Mouse (Mus musculus) midbrain, embryonic 14.5 days (tissue): Measurements from ENCODE around the gene Rcn3. TPM values are rescaled to one million over a fixed set of nuclear protein-coding genes. Genes with fewer than 3 reads are reported as not detected.

Experiments
- ATAC-seq: fragments of 200-750 bp; cut with Nextera tagmentation; 2 replicates; pipeline ENCODE4 v1.8.0; 2017; ENCODE audit warnings: moderate number of reproducible peaks, moderate library complexity; ENCODE audit not compliant: low FRiP score, low TSS enrichment
- DNase-seq: peaks from one replicate; pipeline ENCODE4 v3.0.0-alpha.2; 2015
- H3K27ac ChIP-seq: fragments of 300-500 bp; sonication (generic); replicated peaks from 2 replicates; pipeline ENCODE4 v1.5.1; 2014; ENCODE audit warnings: mild to moderate bottlenecking, low read depth, low read length, moderate library complexity
- H3K27me3 ChIP-seq: fragments of 300-500 bp; sonication (generic); 2 replicates; pipeline ENCODE4 v1.6.1; 2014; ENCODE audit warnings: low read length, control low read depth, mixed read lengths; ENCODE audit not compliant: control insufficient read depth, insufficient read depth
- H3K36me3 ChIP-seq: fragments of 300-500 bp; sonication (generic); 2 replicates; pipeline ENCODE4 v1.6.1; 2014; ENCODE audit warnings: low read length, control low read depth; ENCODE audit not compliant: control insufficient read depth, insufficient read depth
- H3K4me1 ChIP-seq: fragments of 300-500 bp; sonication (generic); 2 replicates; pipeline ENCODE4 v1.6.1; 2014; ENCODE audit warnings: mild to moderate bottlenecking, antibody characterized with exemption, low read length, control low read depth; ENCODE audit not compliant: control insufficient read depth, insufficient read depth
- H3K4me2 ChIP-seq: fragments of 300-500 bp; sonication (generic); 2 replicates; pipeline ENCODE4 v1.6.1; 2014; ENCODE audit warnings: mild to moderate bottlenecking, low read length, moderate library complexity
- H3K4me3 ChIP-seq: fragments of 300-500 bp; sonication (generic); replicated peaks from 2 replicates; pipeline ENCODE4 v1.5.1; 2014; ENCODE audit warnings: low read depth, low read length
- H3K9ac ChIP-seq: fragments of 300-500 bp; sonication (generic); replicated peaks from 2 replicates; pipeline ENCODE4 v1.6.1; 2014; ENCODE audit warnings: mild to moderate bottlenecking, low read length, moderate library complexity
- H3K9me3 ChIP-seq: fragments of 300-500 bp; sonication (generic); 2 replicates; pipeline ENCODE4 v1.6.1; 2016; ENCODE audit warnings: low read length, control low read depth, mixed read lengths; ENCODE audit not compliant: control insufficient read depth
- WGBS: fragments of 180-500 bp; shearing (Covaris S2); extraction: QIAGEN DNeasy Blood & Tissue Kit; methylation state at CpG from one replicate; pipeline ENCODE4 v1.1.7; 2014; 5-methylcytosine and 5-hydroxymethylcytosine counted together
- polyA plus RNA-seq: library from polyadenylated mRNA; unstranded; fragments of >200 nt; fragmentation: Nextera tagmentation; extraction: Ambion mirVana; gene quantifications from 2 replicates; pipeline ENCODE4 v1.2.1, GENCODE M21; 2014

Gene Rcn3
- polyA plus RNA-seq, 1 experiment from 2014 or later: 59.3 TPM

DNA sequence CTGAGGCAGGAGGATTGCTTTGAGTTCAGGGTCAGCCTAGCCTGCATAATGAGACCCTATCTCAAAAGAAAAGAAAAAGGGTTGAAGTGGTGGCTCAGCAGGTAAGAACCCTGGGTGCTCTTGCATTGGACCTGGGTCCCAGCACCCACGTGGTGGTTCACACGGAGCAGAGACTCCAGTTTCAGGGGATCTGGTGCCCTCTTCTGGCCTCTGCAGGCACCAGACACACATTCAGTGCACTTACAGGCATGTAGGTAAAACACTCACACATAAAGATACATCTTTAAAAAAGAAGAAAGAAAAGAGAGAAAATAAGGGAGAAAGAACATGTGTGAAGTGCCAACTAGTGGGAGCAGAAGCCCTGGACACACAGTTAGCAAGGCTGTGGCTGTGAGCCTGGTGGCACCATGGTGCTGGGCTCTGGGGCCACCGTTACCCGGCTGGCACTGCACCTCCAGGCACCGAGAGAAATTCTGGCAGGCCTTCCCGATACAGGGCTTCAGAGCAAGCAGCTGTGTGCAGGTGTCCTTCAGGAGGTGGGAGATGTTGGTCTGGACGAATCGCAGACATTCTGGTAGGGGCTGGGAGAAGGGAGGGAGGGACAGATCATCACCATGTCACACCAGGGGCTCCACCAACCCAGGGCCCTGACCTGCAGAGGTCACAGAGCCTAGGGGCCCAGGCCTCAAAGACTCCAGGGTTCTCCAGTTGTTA, 41.6 kb upstream of the Rcn3 start:
- H3K9me3 ChIP-seq: no peaks in the 10 kb centered on the region
- H3K4me2 ChIP-seq: no peak overlapping the region
- no peak overlapping the region for H3K9ac ChIP-seq
- H3K4me3 ChIP-seq: no peak overlapping the region
- H3K4me1 ChIP-seq: peaks cover 2% of the 10 kb centered on the region; the same call in 1 of the 2 replicates
- no peaks in the 10 kb centered on the region for H3K36me3 ChIP-seq
- no peak for ATAC-seq
- peaks cover 16% of the 10 kb centered on the region; the same call in 1 of the 2 replicates for H3K27me3 ChIP-seq
- 78% methylated on average over 8 of the region's 8 CpGs for WGBS
- no peak for DNase-seq
- no peak overlapping the region for H3K27ac ChIP-seq

- 73% methylated on average over 11 of the region's 11 CpGs for WGBS
- no peak overlapping the region for H3K9ac ChIP-seq
Observed at GRCm38 (mm10) chr7:45131850-45132249, 39.8 kb upstream of the Rcn3 start.

DNA sequence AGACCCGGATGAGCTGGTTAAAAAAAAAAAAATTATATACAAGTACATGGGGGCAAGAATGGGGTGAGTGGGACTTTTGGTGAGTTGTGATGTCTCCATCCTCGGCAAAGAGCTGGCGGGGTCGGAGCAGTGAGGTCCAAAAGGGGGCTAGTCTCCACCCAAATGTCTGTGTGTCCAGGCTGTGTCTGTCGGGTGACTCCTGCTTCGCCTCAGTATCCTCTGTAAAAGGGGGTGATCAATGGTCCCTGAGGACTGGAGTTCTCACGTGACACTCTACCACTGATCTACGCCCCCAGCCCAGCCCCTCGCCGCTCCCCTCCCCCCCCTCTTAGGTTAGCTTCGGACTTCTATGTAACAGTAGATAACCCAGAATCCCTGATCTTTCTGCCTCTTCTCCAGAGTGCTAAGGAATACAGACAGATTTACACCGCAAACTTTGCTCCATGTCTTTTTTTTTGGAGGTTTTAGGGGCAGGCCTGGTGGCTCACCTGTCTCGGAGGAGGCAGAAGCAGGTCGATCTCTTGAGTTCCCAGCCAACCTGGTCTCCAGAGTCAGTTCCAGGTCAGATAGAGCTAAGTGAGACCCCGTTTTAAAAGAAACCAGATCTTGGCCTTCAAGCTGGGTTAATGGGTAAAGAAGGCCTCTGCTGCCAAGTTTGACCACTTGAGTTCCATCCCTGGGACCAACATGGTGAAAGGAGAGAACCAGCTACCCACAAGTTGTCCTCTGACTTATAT, 37.9 kb upstream of the Rcn3 start:
- 55% methylated on average over 15 of the region's 15 CpGs for WGBS
- peak overlapping the region; percentile 62; the same call in 1 of the 2 replicates for H3K9ac ChIP-seq
- no peak for ATAC-seq

More at GRCm38 (mm10) chr7:45131850-45132249, 39.8 kb upstream of the Rcn3 start:
- Histone ChIP-seq H3K27me3 (peaks cover 16% of the 10 kb centered on the region; the same call in 1 of the 2 replicates), H3K36me3 (peaks cover 8% of the 10 kb centered on the region), H3K27ac (no peak overlapping the region), H3K4me3 (no peak overlapping the region), H3K9me3 (no peaks in the 10 kb centered on the region), H3K4me1 (peaks cover 12% of the 10 kb centered on the region), H3K4me2 (no peak overlapping the region)
- DNase-seq (no peak), ATAC-seq (no peak)

DNA sequence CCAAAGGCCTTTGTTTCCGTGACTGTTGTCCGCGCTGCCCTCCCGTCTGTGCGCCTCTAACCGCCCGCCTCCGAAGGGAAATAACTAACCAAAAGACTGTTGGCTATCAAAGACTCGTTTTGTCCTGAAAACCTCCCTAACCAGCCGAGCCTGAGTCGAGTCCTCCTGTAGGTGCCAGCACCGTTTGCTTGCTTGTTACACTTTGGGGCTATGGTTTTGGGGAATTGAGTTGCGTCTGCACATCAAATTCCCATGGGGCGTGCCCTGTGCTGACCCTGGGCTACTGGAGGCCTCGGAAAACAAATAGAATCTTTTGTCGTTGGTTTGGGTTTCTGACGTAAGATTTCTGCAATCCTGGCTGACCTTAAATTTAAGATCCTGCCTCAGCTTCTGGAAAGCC, 37.3 kb upstream of the Rcn3 start:
- peak overlapping the region; percentile 62 for H3K9ac ChIP-seq

More for the DNA sequence above, 37.9 kb upstream of the Rcn3 start:
- DNase-seq: no peak
- peak overlapping the region; percentile 94; the same call in 1 of the 2 replicates for H3K27ac ChIP-seq
- H3K4me3 ChIP-seq: peak overlapping the region; percentile 46
- peaks cover 7% of the 10 kb centered on the region; the same call in 1 of the 2 replicates for H3K27me3 ChIP-seq
- H3K4me2 ChIP-seq: peak overlapping the region; percentile 69
- peaks cover 13% of the 10 kb centered on the region for H3K4me1 ChIP-seq
- peaks cover 27% of the 10 kb centered on the region for H3K36me3 ChIP-seq
- no peaks in the 10 kb centered on the region for H3K9me3 ChIP-seq

GRCm38 (mm10) chr7:45128624-45129246, 36.7 kb upstream of the Rcn3 start, which contains the start of gene Rpl13a:
TSS of gene Rpl13a (minus strand) at chr7:45128761.
- DNase-seq (peak; percentile 99), ATAC-seq (peak; percentile 93)
- under 1% methylated on average over 48 of the region's 48 CpGs for WGBS
- H3K4me3 ChIP-seq: peak within 1 kb of the TSS; percentile 85
- peaks cover 28% of the 10 kb centered on the region for H3K36me3 ChIP-seq
- peak within 1 kb of the TSS; percentile 94 for H3K27ac ChIP-seq
- H3K4me1 ChIP-seq: peaks cover 13% of the 10 kb centered on the region
- H3K4me2 ChIP-seq: peak within 1 kb of the TSS; percentile 98
- H3K9me3 ChIP-seq: no peaks in the 10 kb centered on the region
- no peaks in the 10 kb centered on the region for H3K27me3 ChIP-seq
- H3K9ac ChIP-seq: peak within 1 kb of the TSS; percentile 97

More for the DNA sequence above, 37.3 kb upstream of the Rcn3 start:
- H3K9me3 ChIP-seq: no peaks in the 10 kb centered on the region
- H3K36me3 ChIP-seq: peaks cover 28% of the 10 kb centered on the region
- WGBS: under 1% methylated on average over 17 of the region's 17 CpGs
- H3K27ac ChIP-seq: peak overlapping the region; percentile 94
- peak overlapping the region; percentile 46 for H3K4me3 ChIP-seq
- ATAC-seq (no peak; the same call in 1 of the 2 replicates), DNase-seq (no peak)
- 0 out of 2 replicates have a peak, but pooled peaks cover under 1% of the 10 kb centered on the region for H3K27me3 ChIP-seq
- H3K4me1 ChIP-seq: peaks cover 13% of the 10 kb centered on the region
- H3K4me2 ChIP-seq: peak overlapping the region; percentile 69

- DNase-seq (no peak), ATAC-seq (no peak)
- Histone ChIP-seq H3K27ac (peak overlapping the region; percentile 81), H3K36me3 (peaks cover 33% of the 10 kb centered on the region), H3K27me3 (no peaks in the 10 kb centered on the region), H3K9ac (peak overlapping the region; percentile 97), H3K4me3 (peak overlapping the region; percentile 85), H3K4me1 (peaks cover 19% of the 10 kb centered on the region), H3K9me3 (no peaks in the 10 kb centered on the region), H3K4me2 (peak overlapping the region; percentile 98)
- under 1% methylated on average over 6 of the region's 6 CpGs for WGBS
Observed at GRCm38 (mm10) chr7:45127700-45128224, 35.7 kb upstream of the Rcn3 start.

- Histone ChIP-seq H3K36me3 (peaks cover 40% of the 10 kb centered on the region), H3K4me3 (peak overlapping the region; percentile 85), H3K4me2 (peak overlapping the region; percentile 98), H3K27ac (peak overlapping the region; percentile 81), H3K27me3 (no peaks in the 10 kb centered on the region), H3K4me1 (peaks cover 20% of the 10 kb centered on the region), H3K9ac (peak overlapping the region; percentile 97), H3K9me3 (no peaks in the 10 kb centered on the region)
- WGBS: 53% methylated on average over 21 of the region's 21 CpGs
- DNase-seq (peak; percentile 7), ATAC-seq (no peak)
Observed at GRCm38 (mm10) chr7:45126844-45127699, 35.1 kb upstream of the Rcn3 start.
